Mouse (Mus musculus) small intestine, adult 2 months (tissue): Measurements from ENCODE around the gene Gng8.
A peak's percentile ranks its signal among the peaks of the same experiment; 100 is the strongest.

Source experiments
- CTCF ChIP-seq: fragments of 200-500 bp; IDR thresholded peaks from 2 replicates; pipeline ENCODE4 v1.5.1; 2012; ENCODE audit warnings: low read depth, mild to moderate bottlenecking, control low read depth, inconsistent platforms, low read length, moderate library complexity, mixed read lengths; ENCODE audit not compliant: insufficient replicate concordance, insufficient read length; ENCODE audit errors: extremely low read depth
- POLR2A ChIP-seq: fragments of 200-500 bp; IDR thresholded peaks from 2 replicates; pipeline ENCODE4 v1.6.1; 2012; ENCODE audit warnings: low read depth, mild to moderate bottlenecking, control low read depth, inconsistent platforms, low read length, moderate library complexity

- TF ChIP-seq POLR2A (no peak), CTCF (peak; percentile 60; the same call in 1 of the 2 replicates)
Measured at GRCm38 (mm10) chr7:16930850-16931249, 39.3 kb downstream of the Gng8 start.
